Mouse (Mus musculus) urinary bladder, postnatal 0 days (tissue): ENCODE measurements around the gene Usp8. TPM values are rescaled to one million over a fixed set of nuclear protein-coding genes. Genes with fewer than 3 reads are reported as not detected.

Experiments used
- polyA plus RNA-seq: library from polyadenylated mRNA; unstranded; fragments of >200 nt; fragmentation: Nextera tagmentation; extraction: Ambion mirVana; gene quantifications from 2 replicates; pipeline ENCODE4 v1.2.1, GENCODE M21; 2015

Usp8 gene
- 22.1 and 25.9 TPM in 2 replicates for polyA plus RNA-seq

DNA sequence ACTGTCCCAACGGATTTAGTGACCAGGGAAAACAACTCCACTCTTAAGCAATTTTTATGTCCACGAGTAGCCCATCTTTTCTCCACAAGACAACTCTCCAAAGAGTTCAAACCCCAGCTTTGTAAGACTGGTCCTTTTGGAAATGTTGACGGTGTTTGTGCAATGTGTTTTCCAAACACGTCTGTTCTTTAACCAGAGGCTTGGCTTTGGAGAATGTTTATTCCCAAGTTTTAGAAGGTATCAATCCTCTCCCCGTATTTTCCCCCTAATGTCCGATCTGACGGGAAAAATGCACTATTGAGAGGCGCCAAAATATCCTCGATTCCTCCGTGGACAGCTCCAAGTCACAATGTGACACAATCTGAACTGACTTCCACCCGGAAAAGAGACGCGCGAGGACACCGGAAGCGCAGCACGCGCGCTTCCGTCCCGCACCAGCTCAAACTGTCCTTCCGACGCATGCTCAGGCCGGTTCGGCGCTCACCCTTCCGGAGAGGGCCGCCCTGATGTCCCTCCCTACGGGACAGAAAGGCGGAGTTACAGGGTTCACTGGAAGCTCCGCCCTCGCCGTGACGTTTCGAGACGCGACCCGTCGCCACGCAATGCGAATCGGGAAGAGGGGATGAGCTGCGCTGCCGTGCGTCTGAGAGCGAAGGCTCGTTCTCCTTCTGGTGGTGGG is at the start of gene Usp8:
Usp8 (plus strand) TSS at position 570 of the 679 bp plus-strand sequence.

DNA sequence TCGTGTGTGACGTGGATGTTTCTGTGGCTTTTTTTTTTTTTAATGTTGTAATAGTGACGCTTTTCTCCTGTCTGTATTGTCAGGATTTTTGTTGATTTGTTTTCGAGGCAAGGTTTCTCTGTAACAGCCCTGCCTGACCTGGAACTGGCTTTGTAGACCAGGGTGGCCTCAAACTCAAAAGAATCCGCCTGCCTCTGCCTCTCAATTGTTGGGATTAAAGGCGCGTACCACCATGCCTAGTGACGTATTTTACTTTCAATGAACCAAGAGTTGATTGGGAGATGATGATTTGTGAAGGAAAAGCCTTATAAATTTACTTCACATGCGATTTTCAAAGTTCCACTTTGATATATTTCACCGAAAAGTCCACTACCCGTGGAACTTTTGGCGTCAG is 31.0 kb upstream of the Usp8 start, which contains the start of gene Gabpb1:
Gabpb1 (minus strand) TSS at position 216 of the 394 bp plus-strand sequence.

DNA sequence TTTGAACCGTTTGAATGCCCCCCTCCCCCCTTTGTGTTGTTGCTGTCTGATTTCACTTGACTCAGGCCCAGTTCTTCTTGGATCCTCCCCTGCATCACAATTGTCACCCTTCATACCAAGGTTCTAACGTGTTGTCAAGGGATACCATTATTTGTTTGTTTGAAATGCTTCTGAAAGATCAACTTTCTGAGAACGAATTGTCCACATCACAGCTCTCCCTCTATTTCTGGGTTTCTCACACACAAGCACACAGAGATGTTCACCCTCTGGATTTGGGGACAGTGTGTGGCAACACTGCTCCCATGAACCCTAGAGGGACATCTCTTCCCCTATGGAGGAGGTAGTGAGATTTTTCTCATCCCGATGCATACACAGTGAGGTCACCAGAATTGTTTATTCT is 76.2 kb downstream of the Usp8 start, which contains the start of gene Usp50:
Usp50 (minus strand) TSS at position 101 of the 400 bp plus-strand sequence.

Other genes with a start within 250 kb of the Usp8 start
- 0.72 and 1.6 TPM in 2 replicates for gene Atp8b4, start 206.7 kb upstream of the Usp8 start, polyA plus RNA-seq
- 0.17 and 1.0 TPM in 2 replicates for gene Slc27a2, start 154.9 kb upstream of the Usp8 start, polyA plus RNA-seq
- gene Hdc, start 88.0 kb upstream of the Usp8 start, polyA plus RNA-seq = 5.6 and 7.3 TPM in 2 replicates
- gene Gabpb1, start 31.0 kb upstream of the Usp8 start, polyA plus RNA-seq = 15.5 and 17.7 TPM in 2 replicates
- gene Usp50, start 76.1 kb downstream of the Usp8 start, polyA plus RNA-seq = 1.3 and 1.8 TPM in 2 replicates
- gene Trpm7, start 168.9 kb downstream of the Usp8 start, polyA plus RNA-seq = 22.0 and 24.3 TPM in 2 replicates
- gene Sppl2a, start 225.9 kb downstream of the Usp8 start, polyA plus RNA-seq = 65.0 and 73.5 TPM in 2 replicates